In genomic region chr7:118841796-118842195, GRCm38 (mm10) we compare ENCODE assay signal across 8 mouse cellular contexts. TPM values are rescaled to one million over a fixed set of nuclear protein-coding genes. Genes with fewer than 3 reads are reported as not detected.
A peak's percentile ranks its signal among the peaks of the same experiment; 100 is the strongest.
DNase-seq lines count a peak whose midpoint lies in the region; ATAC-seq lines count a peak whose summit lies in the region.

No protein-coding gene starts in this region.

- no peak overlapping the region for H3K4me2 ChIP-seq in midbrain, embryonic 15.5 days
- H3K4me2 ChIP-seq in midbrain, embryonic 16.5 days (ENCODE audit: low read length): no peak overlapping the region
- H3K4me2 ChIP-seq in neural tube, embryonic 15.5 days: no peak overlapping the region

- H3K27ac ChIP-seq in midbrain, embryonic 15.5 days: peak overlapping the region; percentile 17; the same call in 1 of the 2 replicates
- H3K27ac ChIP-seq in midbrain, embryonic 16.5 days (ENCODE audit: low read length): no peak overlapping the region
- no peak overlapping the region for H3K27ac ChIP-seq in neural tube, embryonic 15.5 days (replicated peaks)

- ATAC-seq in midbrain, embryonic 15.5 days (replicated peaks): 0 out of 2 replicates have a peak, but pooled peaks have one; percentile 19
- ATAC-seq in midbrain, embryonic 16.5 days: no peak; the same call in 1 of the 2 replicates
- peak; percentile 63; the same call in 1 of the 2 replicates for ATAC-seq in neural tube, embryonic 15.5 days (ENCODE audit: low FRiP score)

- peaks cover 66% of the 10 kb centered on the region for H3K36me3 ChIP-seq in midbrain, embryonic 15.5 days (replicated peaks)
- H3K36me3 ChIP-seq in midbrain, embryonic 16.5 days (ENCODE audit: control insufficient read depth, insufficient read depth, low read length): peaks cover 48% of the 10 kb centered on the region
- peaks cover 98% of the 10 kb centered on the region for H3K36me3 ChIP-seq in neural tube, embryonic 15.5 days

- no peak overlapping the region for H3K4me3 ChIP-seq in midbrain, embryonic 15.5 days
- no peak overlapping the region for H3K4me3 ChIP-seq in midbrain, embryonic 16.5 days (ENCODE audit: low read depth, low read length)
- H3K4me3 ChIP-seq in neural tube, embryonic 15.5 days (replicated peaks): no peak overlapping the region

- no peak overlapping the region for H3K9ac ChIP-seq in midbrain, embryonic 15.5 days
- H3K9ac ChIP-seq in midbrain, embryonic 16.5 days (ENCODE audit: low read depth, low read length): no peak overlapping the region
- no peak overlapping the region for H3K9ac ChIP-seq in neural tube, embryonic 15.5 days (replicated peaks)

- peak; percentile 92 for DNase-seq in heart, adult 11 months
- no peak for DNase-seq in heart, postnatal 10 days
- peak; percentile 27 for DNase-seq in adrenal gland, postnatal 25 days
- DNase-seq in urinary bladder, postnatal 25 days (ENCODE audit: low spot score): no peak
- DNase-seq in spleen, adult 12 weeks (ENCODE audit: low spot score): no peak

- no peaks in the 10 kb centered on the region for H3K27me3 ChIP-seq in midbrain, embryonic 15.5 days (replicated peaks)
- no peaks in the 10 kb centered on the region for H3K27me3 ChIP-seq in midbrain, embryonic 16.5 days (ENCODE audit: control insufficient read depth, insufficient read depth, low read depth, low read length)
- no peaks in the 10 kb centered on the region for H3K27me3 ChIP-seq in neural tube, embryonic 15.5 days (replicated peaks)

- no peaks in the 10 kb centered on the region for H3K9me3 ChIP-seq in midbrain, embryonic 15.5 days
- no peaks in the 10 kb centered on the region for H3K9me3 ChIP-seq in midbrain, embryonic 16.5 days (replicated peaks; ENCODE audit: control insufficient read depth, low read length, poor library complexity, severe bottlenecking)
- H3K9me3 ChIP-seq in neural tube, embryonic 15.5 days (replicated peaks): no peaks in the 10 kb centered on the region

- H3K4me1 ChIP-seq in midbrain, embryonic 15.5 days: no peaks in the 10 kb centered on the region
- H3K4me1 ChIP-seq in midbrain, embryonic 16.5 days (ENCODE audit: control insufficient read depth, insufficient read depth, low read length): no peaks in the 10 kb centered on the region
- H3K4me1 ChIP-seq in neural tube, embryonic 15.5 days: peaks cover 13% of the 10 kb centered on the region; the same call in 1 of the 2 replicates

- intact Hi-C loops in heart, postnatal 10 days (cut with DNase I): no loop called here

- 66% methylated on average over 1 of the region's 1 CpGs for WGBS in midbrain, embryonic 15.5 days
- 71% methylated on average over 1 of the region's 1 CpGs for WGBS in midbrain, embryonic 16.5 days
- WGBS in neural tube, embryonic 15.5 days: 30% methylated on average over 1 of the region's 1 CpGs

RNA-seq across cellular contexts. Expression of gene Iqck, which starts 13.8 kb away (rescaled TPM):
- under 1 TPM; 0.45 to 0.74 TPM for total RNA-seq in heart, postnatal 10 days (2021)
- polyA plus RNA-seq in midbrain, embryonic 15.5 days (2015; fragmentation: Nextera tagmentation; extraction: Ambion mirVana): 4.4 and 4.9 TPM in 2 replicates
- 4.7 and 4.8 TPM in 2 replicates for polyA plus RNA-seq in midbrain, embryonic 16.5 days (2015; fragmentation: Nextera tagmentation; extraction: Ambion mirVana)
- 18.9 and 21.2 TPM in 2 replicates for total RNA-seq in adrenal gland, postnatal 25 days (2021)
- polyA plus RNA-seq in neural tube, embryonic 15.5 days (2015; fragmentation: Nextera tagmentation; extraction: Ambion mirVana): 3.5 and 4.4 TPM in 2 replicates

RNA-seq across cellular contexts. Expression of gene Knop1, which starts 14.3 kb away (rescaled TPM):
- 10 to 100 TPM; 20.0 to 25.5 TPM for total RNA-seq in heart, postnatal 10 days (2021)
- polyA plus RNA-seq in midbrain, embryonic 15.5 days (2015; fragmentation: Nextera tagmentation; extraction: Ambion mirVana): 69.0 and 70.6 TPM in 2 replicates
- polyA plus RNA-seq in midbrain, embryonic 16.5 days (2015; fragmentation: Nextera tagmentation; extraction: Ambion mirVana): 54.9 and 61.0 TPM in 2 replicates
- 63.8 and 70.1 TPM in 2 replicates for total RNA-seq in adrenal gland, postnatal 25 days (2021)
- 65.8 and 71.6 TPM in 2 replicates for polyA plus RNA-seq in neural tube, embryonic 15.5 days (2015; fragmentation: Nextera tagmentation; extraction: Ambion mirVana)

Comparison
In these comparisons a context has a peak if more than half of its experiments do, and no peak if none do; other contexts are left out.
1. DNase-seq: peak in heart, adult 11 months (single experiment) and adrenal gland, postnatal 25 days (single experiment); none in heart, postnatal 10 days (0 of 2), urinary bladder, postnatal 25 days (single experiment) and spleen, adult 12 weeks (single experiment).